Mouse (Mus musculus): Measurements from ENCODE around the gene Frmd7.

The Frmd7 gene

DNA sequence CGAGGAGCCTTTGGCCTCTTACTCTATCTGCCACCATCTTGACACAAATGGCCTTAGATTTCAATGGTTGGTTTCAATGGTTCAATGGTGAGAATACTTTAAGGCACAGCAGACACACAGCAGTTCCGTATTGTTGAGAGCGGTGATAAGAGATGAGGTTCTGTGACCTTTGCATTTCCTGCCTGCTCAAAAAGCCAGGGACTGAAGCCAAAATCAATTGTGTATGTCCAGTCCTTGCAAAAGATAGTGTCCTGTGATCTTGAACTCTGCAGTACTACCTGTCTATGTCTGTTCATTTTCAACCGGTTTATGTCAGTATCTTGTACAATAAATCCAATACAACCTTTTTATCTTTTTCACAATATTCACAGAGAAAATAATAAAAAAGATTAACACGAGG, 77.8 kb downstream of the Frmd7 start:
- DNase-seq (ENCODE audit: low spot score in 2 of 2): no peak

DNA sequence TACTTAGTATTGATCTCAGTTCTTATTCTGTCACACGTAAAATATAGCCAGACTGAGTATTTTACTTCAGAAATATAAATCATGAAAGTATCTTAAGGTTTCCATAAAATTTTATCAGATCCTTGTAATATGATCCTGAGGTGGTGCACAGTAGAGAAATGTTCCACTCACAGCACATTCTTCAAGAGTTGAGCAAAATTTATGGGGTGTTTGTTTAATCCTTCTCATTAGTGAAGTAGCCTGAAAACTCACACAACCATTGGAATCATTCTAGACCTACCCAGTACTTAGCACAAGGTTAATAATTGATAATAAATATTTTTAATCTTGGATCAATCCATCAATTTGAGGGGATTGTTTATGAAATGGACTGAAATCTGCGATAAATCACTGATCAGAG, 78.7 kb downstream of the Frmd7 start:
- DNase-seq (ENCODE audit: low spot score in 2 of 2): no peak

DNA sequence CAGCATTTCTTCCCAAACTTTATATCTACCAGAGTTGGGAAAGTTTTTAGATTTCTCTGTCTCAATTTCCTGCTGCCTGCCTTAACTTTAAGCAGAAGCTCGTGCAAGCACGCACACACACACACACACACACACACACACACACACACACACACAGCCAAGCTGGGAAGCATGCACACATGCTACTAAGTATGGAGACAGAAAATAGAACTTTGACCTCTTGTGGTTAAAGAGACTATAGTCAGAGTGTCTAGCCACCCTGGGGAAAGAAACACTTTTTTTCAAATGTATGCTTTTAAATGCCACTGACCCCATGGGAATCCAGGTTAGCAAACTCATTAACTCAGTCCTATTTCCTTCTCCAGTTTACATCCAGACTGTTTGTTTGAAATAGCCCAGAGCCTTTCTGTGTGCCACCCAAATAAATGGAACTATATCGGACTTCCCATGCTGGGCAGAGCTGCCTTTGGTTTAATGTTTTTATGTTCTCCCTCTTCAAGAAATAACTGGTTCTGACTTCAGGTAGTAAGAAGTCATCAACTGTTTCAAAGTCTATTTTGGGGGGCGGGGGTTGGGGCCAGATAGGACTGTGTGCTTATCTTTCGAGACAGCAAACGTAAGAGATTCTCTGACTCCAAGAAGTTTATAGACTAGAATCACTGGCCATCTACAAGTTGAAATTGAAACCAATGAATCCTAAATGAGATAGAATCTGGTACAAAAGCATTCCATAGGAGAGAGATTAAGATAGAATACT, 91.9 kb downstream of the Frmd7 start:
- no peak for DNase-seq (ENCODE audit: low spot score in 2 of 2)

Data from frontal cortex, postnatal 14 days (tissue).